Mouse (Mus musculus) kidney, adult 2 months (tissue): ENCODE data around the gene Dab2ip.

ENCODE experiments used
- CTCF ChIP-seq: fragments of 200-500 bp; conservative IDR thresholded peaks from 2 replicates; pipeline ENCODE4 v1.5.1; 2011; ENCODE audit warnings: low read depth, mild to moderate bottlenecking, control low read depth, low read length, moderate library complexity, mixed read lengths; ENCODE audit not compliant: insufficient read depth, insufficient read length
- POLR2A ChIP-seq: fragments of 200-500 bp; IDR thresholded peaks from one replicate; pipeline ENCODE4 v1.6.1; 2011; ENCODE audit warnings: low read depth, low read length, control low read depth

GRCm38 (mm10) chr2:35612297-35612696 lies 54.2 kb downstream of the Dab2ip start:
- TF ChIP-seq POLR2A (no peak), CTCF (no peak)
